ENCODE assay signal across 14 mouse cellular contexts in the genomic region with DNA sequence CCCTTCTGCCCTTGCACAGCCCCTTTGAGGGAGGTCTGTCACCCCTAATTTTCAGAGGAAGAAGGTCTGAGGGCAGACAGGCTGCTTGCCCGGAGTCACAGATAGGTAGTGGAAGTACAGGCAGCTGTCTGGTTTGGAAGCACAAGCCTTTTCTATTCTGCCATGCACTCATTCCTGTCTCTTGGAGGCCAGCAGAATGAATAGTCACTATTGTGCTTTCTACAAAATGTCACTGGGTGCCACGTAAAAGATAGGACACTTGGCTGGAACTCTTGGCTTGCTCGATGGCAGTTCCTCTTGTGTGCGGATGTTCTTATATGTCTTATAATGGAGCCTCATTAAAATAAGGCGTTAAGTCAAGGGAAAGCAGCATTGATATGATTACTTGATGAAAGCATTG.
"Had no signal": no experiment of that assay in that cellular context is flagged by ENCODE, and none has a peak within 500 bp of the region (broad histone marks: within the 10 kb centered on the region; RNA-seq: fewer than 3 reads in every experiment).

No protein-coding gene starts in this region.

- H3K9me3 ChIP-seq: limb, embryonic 12.5 days; liver, embryonic 15.5 days had no signal

- H3K36me3 ChIP-seq: limb, embryonic 12.5 days; liver, embryonic 15.5 days had no signal

- H3K4me1 ChIP-seq: limb, embryonic 12.5 days; liver, embryonic 15.5 days had no signal

- ATAC-seq: lung, postnatal 0 days had no signal

- DNase-seq: kidney, adult 9 months; kidney, postnatal 36 days; layer of hippocampus, postnatal 36 days; lung, adult 2 months; lung, postnatal 4 days; thymus, postnatal 4 days had no signal

- H3K4me2 ChIP-seq: limb, embryonic 12.5 days; liver, embryonic 11.5 days; liver, embryonic 15.5 days; midbrain, embryonic 11.5 days had no signal

- H3K4me3 ChIP-seq: limb, embryonic 12.5 days; liver, embryonic 15.5 days; myocyte had no signal

- H3K27me3 ChIP-seq: limb, embryonic 12.5 days; liver, embryonic 15.5 days had no signal

- H3K27ac ChIP-seq: kidney, postnatal 0 days; limb, embryonic 12.5 days; liver, embryonic 15.5 days; stomach, postnatal 0 days had no signal

- H3K9ac ChIP-seq: limb, embryonic 12.5 days; liver, embryonic 15.5 days had no signal
